Mouse (Mus musculus): ENCODE measurements around the gene Elp1. TPM values are rescaled to one million over a fixed set of nuclear protein-coding genes. Genes with fewer than 3 reads are reported as not detected.

The Elp1 gene
- total and polyA plus RNA-seq, 2 experiments from 2014 or later, result 15.0 to 25.5 TPM

GRCm38 (mm10) chr4:56771065-56771464 lies 31.1 kb downstream of the Elp1 start:
- H3K4me1 ChIP-seq (ENCODE audit: control insufficient read depth, insufficient read depth), result no peaks in the 10 kb centered on the region
- no peak overlapping the region for H3K4me3 ChIP-seq (ENCODE audit: low read depth, low read length)
- TF ChIP-seq CTCF (IDR thresholded peaks at IDR 0.05; ENCODE audit: low read depth) (no peak), EP300 (IDR thresholded peaks at IDR 0.05; ENCODE audit: low read depth) (no peak)
- H3K9me3 ChIP-seq (replicated peaks; ENCODE audit: control insufficient read depth, low read length), result no peaks in the 10 kb centered on the region
- no peak overlapping the region for H3K27ac ChIP-seq (ENCODE audit: low read depth)
- no peaks in the 10 kb centered on the region for H3K27me3 ChIP-seq (ENCODE audit: control insufficient read depth, insufficient read depth, low read length)
- no peak overlapping the region for H3K9ac ChIP-seq (replicated peaks; ENCODE audit: low read depth, low read length)
- ATAC-seq (ENCODE audit: insufficient read depth, low read depth), result no peak
- H3K4me2 ChIP-seq (ENCODE audit: low read depth, low read length), result no peak overlapping the region
- no peak for DNase-seq (ENCODE audit: low spot score)
- H3K36me3 ChIP-seq (replicated peaks; ENCODE audit: control insufficient read depth, insufficient read depth, low read length), result peaks cover 86% of the 10 kb centered on the region
- 58% methylated on average over 1 of the region's 1 CpGs for WGBS

DNA sequence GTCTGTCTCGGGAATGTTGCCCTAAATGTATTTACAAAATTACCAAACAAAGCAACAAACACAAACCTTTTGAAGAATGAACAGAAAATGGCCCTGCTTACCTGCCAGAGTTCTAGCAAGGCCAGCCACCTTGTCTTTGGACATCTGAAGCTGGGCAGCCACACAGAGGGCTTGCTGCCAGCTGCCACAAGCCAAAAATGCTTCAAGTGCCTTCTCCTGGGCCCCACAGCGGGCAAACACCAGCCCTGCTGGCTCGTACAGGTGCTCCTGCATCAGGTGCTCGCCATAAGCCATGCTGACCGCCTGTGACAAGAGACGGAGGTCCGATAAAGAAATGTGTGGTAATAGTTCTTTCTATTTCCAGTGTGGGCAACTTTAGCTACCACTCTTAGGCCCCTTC lies 33.2 kb downstream of the Elp1 start:
- Histone ChIP-seq H3K27me3 (ENCODE audit: control insufficient read depth, insufficient read depth, low read length) (no peaks in the 10 kb centered on the region), H3K4me3 (ENCODE audit: low read depth, low read length) (no peak overlapping the region), H3K27ac (ENCODE audit: low read depth) (no peak overlapping the region; the same call in 1 of the 2 replicates), H3K4me1 (ENCODE audit: control insufficient read depth, insufficient read depth) (no peaks in the 10 kb centered on the region), H3K4me2 (ENCODE audit: low read depth, low read length) (no peak overlapping the region), H3K9me3 (replicated peaks; ENCODE audit: control insufficient read depth, low read length) (no peaks in the 10 kb centered on the region), H3K9ac (replicated peaks; ENCODE audit: low read depth, low read length) (no peak overlapping the region), H3K36me3 (replicated peaks; ENCODE audit: control insufficient read depth, insufficient read depth, low read length) (peaks cover 91% of the 10 kb centered on the region)
- DNase-seq (ENCODE audit: low spot score), result no peak
- WGBS, result 65% methylated on average over 7 of the region's 7 CpGs
- no peak for ATAC-seq (ENCODE audit: insufficient read depth, low read depth)
- TF ChIP-seq EP300 (IDR thresholded peaks at IDR 0.05; ENCODE audit: low read depth) (no peak), CTCF (IDR thresholded peaks at IDR 0.05; ENCODE audit: low read depth) (no peak)

- Histone ChIP-seq H3K27ac (ENCODE audit: low read depth) (peak overlapping the region; percentile 30; the same call in 1 of the 2 replicates), H3K4me3 (ENCODE audit: low read depth, low read length) (no peak overlapping the region), H3K27me3 (ENCODE audit: control insufficient read depth, insufficient read depth, low read length) (no peaks in the 10 kb centered on the region), H3K4me1 (ENCODE audit: control insufficient read depth, insufficient read depth) (no peaks in the 10 kb centered on the region), H3K9ac (replicated peaks; ENCODE audit: low read depth, low read length) (no peak overlapping the region), H3K9me3 (replicated peaks; ENCODE audit: control insufficient read depth, low read length) (no peaks in the 10 kb centered on the region), H3K36me3 (replicated peaks; ENCODE audit: control insufficient read depth, insufficient read depth, low read length) (peaks cover 85% of the 10 kb centered on the region), H3K4me2 (ENCODE audit: low read depth, low read length) (no peak overlapping the region)
- DNase-seq (ENCODE audit: low spot score) (no peak), ATAC-seq (ENCODE audit: insufficient read depth, low read depth) (peak; percentile 64)
- 25% methylated on average over 5 of the region's 5 CpGs for WGBS
- no peak for TF ChIP-seq EP300 (IDR thresholded peaks at IDR 0.05; ENCODE audit: low read depth)
Measured at GRCm38 (mm10) chr4:56767861-56768284, 34.3 kb downstream of the Elp1 start.

DNA sequence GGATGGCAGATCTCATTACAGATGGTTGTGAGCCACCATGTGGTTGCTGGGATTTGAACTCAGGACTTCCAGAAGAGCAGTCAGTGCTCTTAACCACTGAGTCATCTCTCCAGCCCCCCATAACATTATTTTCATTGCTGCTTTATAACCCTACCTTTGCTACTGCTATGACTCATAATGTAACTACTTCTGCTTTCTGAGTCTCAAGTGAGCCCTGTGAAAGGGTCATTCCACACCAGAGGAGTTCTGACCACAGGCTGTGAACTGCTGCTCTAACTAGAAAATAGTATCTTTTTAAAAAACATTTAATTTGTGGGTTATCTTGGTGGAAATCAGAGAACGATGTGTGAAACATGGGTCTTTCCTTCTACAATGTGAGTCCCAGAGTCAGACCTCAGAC lies 44.4 kb downstream of the Elp1 start:
- H3K27me3 ChIP-seq (ENCODE audit: control insufficient read depth, insufficient read depth, low read length), result no peaks in the 10 kb centered on the region
- WGBS, result 89% methylated on average over 1 of the region's 1 CpGs
- no peak overlapping the region for H3K27ac ChIP-seq (ENCODE audit: low read depth)
- ATAC-seq (ENCODE audit: insufficient read depth, low read depth) (no peak), DNase-seq (ENCODE audit: low spot score) (no peak)
- no peak overlapping the region for H3K9ac ChIP-seq (replicated peaks; ENCODE audit: low read depth, low read length)
- no peaks in the 10 kb centered on the region for H3K9me3 ChIP-seq (replicated peaks; ENCODE audit: control insufficient read depth, low read length)
- peaks cover 88% of the 10 kb centered on the region for H3K36me3 ChIP-seq (replicated peaks; ENCODE audit: control insufficient read depth, insufficient read depth, low read length)
- H3K4me2 ChIP-seq (ENCODE audit: low read depth, low read length), result no peak overlapping the region
- H3K4me3 ChIP-seq (ENCODE audit: low read depth, low read length), result no peak overlapping the region
- TF ChIP-seq CTCF (IDR thresholded peaks at IDR 0.05; ENCODE audit: low read depth) (no peak), EP300 (IDR thresholded peaks at IDR 0.05; ENCODE audit: low read depth) (no peak)
- H3K4me1 ChIP-seq (ENCODE audit: control insufficient read depth, insufficient read depth), result no peaks in the 10 kb centered on the region

DNA sequence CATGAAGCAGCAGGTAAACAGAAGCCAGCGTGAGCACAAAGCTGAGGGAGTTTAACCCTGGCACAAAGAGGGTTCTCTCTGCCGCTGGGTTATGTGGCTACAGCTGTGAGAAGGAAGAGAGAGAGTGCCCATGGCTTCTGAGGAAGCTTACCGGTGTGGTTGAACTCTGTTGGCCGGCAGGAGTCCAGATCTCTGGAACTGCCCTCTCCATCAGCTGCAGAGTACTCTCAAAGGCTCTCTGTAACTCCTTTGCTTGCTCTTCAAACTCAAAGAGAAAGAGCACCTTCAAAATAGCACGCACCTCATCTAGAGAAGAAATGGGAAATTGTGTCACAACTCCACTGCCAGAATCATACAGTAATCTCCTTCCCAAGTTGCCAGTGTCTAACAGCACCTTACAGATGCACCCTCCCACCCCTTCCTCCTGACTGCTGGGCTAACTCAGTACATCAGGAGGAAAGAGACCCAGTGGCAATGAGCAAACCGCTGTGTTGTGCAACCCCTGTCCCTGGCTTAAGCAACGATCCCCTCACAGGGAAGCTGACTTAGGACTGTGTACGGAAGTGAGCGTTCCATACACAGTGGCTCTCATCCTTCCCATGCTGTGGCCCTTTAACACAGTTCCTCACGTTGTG lies 45.0 kb downstream of the Elp1 start:
- Histone ChIP-seq H3K4me2 (ENCODE audit: low read depth, low read length) (no peak overlapping the region), H3K27me3 (ENCODE audit: control insufficient read depth, insufficient read depth, low read length) (no peaks in the 10 kb centered on the region), H3K9ac (replicated peaks; ENCODE audit: low read depth, low read length) (no peak overlapping the region), H3K9me3 (replicated peaks; ENCODE audit: control insufficient read depth, low read length) (no peaks in the 10 kb centered on the region), H3K27ac (ENCODE audit: low read depth) (no peak overlapping the region), H3K4me1 (ENCODE audit: control insufficient read depth, insufficient read depth) (no peaks in the 10 kb centered on the region), H3K36me3 (replicated peaks; ENCODE audit: control insufficient read depth, insufficient read depth, low read length) (peaks cover 84% of the 10 kb centered on the region), H3K4me3 (ENCODE audit: low read depth, low read length) (no peak overlapping the region)
- 89% methylated on average over 10 of the region's 10 CpGs for WGBS
- DNase-seq (ENCODE audit: low spot score), result no peak
- ATAC-seq (ENCODE audit: insufficient read depth, low read depth), result no peak
- TF ChIP-seq CTCF (IDR thresholded peaks at IDR 0.05; ENCODE audit: low read depth) (no peak), EP300 (IDR thresholded peaks at IDR 0.05; ENCODE audit: low read depth) (no peak)

DNA sequence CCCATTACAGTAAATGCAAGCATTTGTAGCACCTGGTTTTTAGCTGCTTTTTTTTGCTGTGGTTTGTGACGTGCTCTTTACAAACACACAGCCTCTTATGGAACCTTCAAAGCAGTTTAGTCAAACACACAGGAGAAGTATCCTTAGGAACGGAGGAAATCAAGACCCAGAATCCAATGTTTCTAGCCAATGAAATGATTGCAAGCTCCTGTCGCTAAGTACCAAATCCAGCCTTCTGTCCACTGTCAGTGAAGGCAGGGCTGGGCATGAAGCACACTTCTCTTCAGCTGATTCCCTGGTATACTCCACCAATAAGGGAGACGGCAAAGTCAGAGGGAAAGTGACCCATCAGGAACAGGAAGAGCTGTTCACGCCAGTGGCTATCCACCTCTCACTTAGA lies 46.1 kb downstream of the Elp1 start:
- H3K9me3 ChIP-seq (replicated peaks; ENCODE audit: control insufficient read depth, low read length), result no peaks in the 10 kb centered on the region
- peaks cover 89% of the 10 kb centered on the region for H3K36me3 ChIP-seq (replicated peaks; ENCODE audit: control insufficient read depth, insufficient read depth, low read length)
- H3K9ac ChIP-seq (replicated peaks; ENCODE audit: low read depth, low read length), result no peak overlapping the region
- no peak for DNase-seq (ENCODE audit: low spot score)
- H3K4me2 ChIP-seq (ENCODE audit: low read depth, low read length), result no peak overlapping the region
- no peaks in the 10 kb centered on the region for H3K27me3 ChIP-seq (ENCODE audit: control insufficient read depth, insufficient read depth, low read length)
- WGBS, result 87% methylated on average over 5 of the region's 5 CpGs
- H3K27ac ChIP-seq (ENCODE audit: low read depth), result no peak overlapping the region
- H3K4me1 ChIP-seq (ENCODE audit: control insufficient read depth, insufficient read depth), result no peaks in the 10 kb centered on the region
- TF ChIP-seq CTCF (IDR thresholded peaks at IDR 0.05; ENCODE audit: low read depth) (no peak), EP300 (IDR thresholded peaks at IDR 0.05; ENCODE audit: low read depth) (no peak)
- no peak overlapping the region for H3K4me3 ChIP-seq (ENCODE audit: low read depth, low read length)
- no peak for ATAC-seq (ENCODE audit: insufficient read depth, low read depth)

Measured in heart, postnatal 0 days (tissue).